Mouse (Mus musculus) brain, adult 2 months (tissue): Measurements from ENCODE around the gene Medag.
A peak's percentile ranks its signal among the peaks of the same experiment; 100 is the strongest.

Source experiments
- DNase-seq: peaks from one replicate; pipeline ENCODE4 v3.0.0; 2011; ENCODE audit warnings: low read depth, low spot score

Medag gene

DNA sequence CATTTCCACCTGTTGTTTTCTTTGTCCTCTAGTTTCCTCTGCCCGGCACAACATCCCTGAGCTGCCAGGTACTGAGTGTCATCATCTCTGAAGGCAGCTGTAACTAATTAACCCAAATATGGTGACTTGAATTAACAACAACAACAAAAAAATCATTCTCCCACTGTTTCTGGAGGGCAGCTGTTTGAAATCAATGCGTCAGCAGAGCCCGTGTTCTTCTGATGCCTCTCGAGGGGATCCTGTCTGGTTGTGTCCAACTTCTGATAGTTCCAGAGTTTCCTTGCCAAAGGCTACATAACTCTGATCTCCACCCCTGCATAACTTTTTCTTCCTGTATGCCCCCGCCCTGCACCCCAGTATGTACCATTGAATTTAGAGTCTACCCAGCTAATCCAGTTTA, 28.9 kb upstream of the Medag start:
- DNase-seq = no peak

- no peak for DNase-seq
Observed at GRCm38 (mm10) chr5:149385228-149385961, 26.2 kb upstream of the Medag start.

DNA sequence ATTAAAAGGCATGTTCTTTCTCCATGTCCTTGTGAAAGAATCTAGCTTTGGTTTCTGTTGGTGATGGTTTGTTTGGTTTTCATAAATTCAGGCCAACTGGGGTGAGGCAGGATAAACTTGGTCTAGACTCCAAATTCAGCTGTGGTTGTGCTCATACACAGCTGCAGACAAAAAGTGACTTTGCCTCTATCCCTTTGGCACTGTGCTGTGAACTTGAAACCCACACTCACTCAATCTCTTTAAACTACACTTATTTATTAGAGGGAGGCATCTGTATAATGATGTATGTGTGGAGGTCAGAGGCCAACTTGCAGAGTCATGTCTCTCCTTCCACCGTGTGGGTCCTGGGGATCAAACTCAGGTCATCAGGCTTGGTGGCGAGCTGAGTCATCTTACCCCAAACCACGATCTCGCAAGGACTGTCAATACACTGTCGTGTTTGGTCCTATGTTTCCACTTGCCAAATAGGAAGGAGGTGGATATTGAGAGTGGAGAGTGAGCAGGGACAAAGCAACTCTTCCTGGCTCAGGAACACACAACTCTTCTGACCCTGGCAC, 25.2 kb upstream of the Medag start:
- no peak for DNase-seq

DNA sequence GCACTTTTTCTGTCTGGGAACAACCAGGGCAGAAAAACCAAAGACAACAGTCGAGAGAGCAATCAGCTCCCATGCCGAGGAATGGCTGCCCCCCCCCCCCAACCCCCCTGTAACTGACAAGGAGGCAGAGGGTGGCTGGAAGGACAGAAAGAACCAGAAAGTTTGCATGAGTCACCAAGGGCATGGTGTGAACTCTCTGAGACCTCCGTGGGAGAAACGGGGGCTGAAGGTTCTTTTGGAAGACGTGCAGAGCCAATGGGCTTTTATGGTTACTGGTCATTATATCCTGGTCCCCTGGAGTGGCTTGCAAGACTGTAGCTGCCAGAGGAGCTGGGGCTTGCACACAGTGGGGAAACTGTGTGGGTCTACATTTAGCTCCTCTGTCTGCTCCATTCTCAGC, 22.6 kb upstream of the Medag start:
- no peak for DNase-seq

GRCm38 (mm10) chr5:149389548-149390211, 21.9 kb upstream of the Medag start:
- DNase-seq = no peak

- DNase-seq = no peak
Observed at GRCm38 (mm10) chr5:149391574-149392375, 19.8 kb upstream of the Medag start.

DNA sequence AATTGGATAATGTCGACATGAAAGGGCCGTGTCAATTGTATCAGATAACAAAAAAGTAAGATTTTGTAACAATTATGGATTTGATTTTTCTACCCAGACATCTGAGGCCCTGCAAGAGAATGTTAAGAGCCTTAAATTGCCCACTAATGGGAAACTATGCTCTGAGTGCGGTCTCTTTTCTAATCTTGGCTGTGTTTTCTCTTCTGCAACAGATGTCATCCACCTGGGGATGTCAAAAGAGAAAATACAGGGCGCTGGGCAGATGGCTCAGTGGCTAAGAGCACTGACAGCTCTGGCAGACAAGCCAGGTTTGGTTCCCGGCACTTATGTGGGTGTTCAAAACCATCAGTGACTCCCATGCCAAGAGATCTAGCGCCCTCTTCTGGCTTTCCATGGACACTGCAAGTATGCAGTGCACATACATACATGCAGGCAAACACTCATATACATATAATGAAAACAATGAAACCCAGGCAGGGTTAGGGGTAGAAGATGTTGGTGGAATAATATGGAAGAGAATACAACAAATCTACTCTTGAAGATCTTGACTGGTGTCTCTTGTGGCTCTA, 19.0 kb upstream of the Medag start:
- DNase-seq = no peak

- DNase-seq = no peak
Observed at GRCm38 (mm10) chr5:149401446-149401975, 10.0 kb upstream of the Medag start.

DNA sequence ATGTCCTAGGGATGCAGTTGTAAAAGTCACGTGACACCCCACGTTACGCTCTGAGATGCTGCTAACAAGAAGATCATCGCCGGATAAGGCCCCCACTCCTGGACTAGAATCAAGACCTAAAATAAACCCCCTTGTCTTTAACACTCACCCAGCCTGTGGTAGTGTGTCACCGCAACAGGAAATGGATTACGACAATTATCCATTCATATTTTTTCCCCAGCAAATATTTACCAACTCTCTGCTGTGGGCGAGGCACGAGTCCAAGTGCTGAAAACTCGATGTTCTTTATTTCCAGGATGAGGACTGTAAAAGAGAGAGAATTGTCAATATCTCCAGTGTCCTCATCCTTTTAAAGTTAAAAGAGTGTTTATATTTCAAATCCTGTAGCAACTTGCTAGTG, 9.5 kb upstream of the Medag start:
- no peak for DNase-seq

DNA sequence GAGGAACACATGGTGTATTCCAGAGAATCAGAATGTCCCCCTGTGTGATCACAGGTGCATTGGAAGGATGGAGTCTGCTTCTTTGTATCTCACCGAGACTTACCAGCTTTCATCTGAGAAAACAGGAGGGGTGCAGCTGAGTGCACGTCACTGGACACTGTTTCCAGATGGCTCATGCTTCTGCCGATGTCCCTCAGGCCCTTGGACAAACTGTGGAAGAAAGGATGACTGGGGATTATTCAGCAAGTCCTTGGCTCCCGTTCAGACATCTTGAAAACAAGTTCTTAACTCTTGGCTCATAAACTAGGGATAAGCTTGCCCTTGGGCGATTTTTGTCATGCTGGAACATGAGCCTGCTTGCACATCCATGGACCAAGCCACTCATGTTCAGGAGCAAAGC, 8.2 kb upstream of the Medag start:
- DNase-seq = peak; percentile 58

GRCm38 (mm10) chr5:149404710-149405109, 6.8 kb upstream of the Medag start:
- DNase-seq = no peak

GRCm38 (mm10) chr5:149406791-149407276, 4.7 kb upstream of the Medag start:
- peak; percentile 89 for DNase-seq

GRCm38 (mm10) chr5:149409502-149409901, 2.0 kb upstream of the Medag start:
- no peak for DNase-seq

- peak; percentile 69 for DNase-seq
Observed at GRCm38 (mm10) chr5:149412194-149412575, 636 bp downstream of the Medag start.

DNA sequence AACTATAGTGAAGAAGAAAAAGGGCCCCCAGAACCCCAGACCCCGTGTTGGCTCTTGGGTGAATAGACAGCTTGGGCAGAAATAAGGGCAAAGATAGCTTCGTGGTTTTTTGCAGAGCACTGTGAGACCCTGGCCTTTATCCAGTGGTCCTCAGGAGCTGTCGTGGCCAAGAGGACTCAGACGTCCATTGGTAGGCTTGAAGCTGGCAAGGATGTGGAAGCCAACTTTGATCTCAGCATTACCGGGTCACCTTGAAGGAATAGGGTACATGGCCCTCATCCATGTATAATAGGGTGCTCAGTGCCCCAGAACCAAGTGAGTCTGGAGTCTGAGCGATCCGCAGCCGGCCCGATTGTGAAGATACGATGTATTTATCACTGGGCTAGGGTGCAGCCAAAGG, 1.1 kb downstream of the Medag start:
- DNase-seq = no peak

DNA sequence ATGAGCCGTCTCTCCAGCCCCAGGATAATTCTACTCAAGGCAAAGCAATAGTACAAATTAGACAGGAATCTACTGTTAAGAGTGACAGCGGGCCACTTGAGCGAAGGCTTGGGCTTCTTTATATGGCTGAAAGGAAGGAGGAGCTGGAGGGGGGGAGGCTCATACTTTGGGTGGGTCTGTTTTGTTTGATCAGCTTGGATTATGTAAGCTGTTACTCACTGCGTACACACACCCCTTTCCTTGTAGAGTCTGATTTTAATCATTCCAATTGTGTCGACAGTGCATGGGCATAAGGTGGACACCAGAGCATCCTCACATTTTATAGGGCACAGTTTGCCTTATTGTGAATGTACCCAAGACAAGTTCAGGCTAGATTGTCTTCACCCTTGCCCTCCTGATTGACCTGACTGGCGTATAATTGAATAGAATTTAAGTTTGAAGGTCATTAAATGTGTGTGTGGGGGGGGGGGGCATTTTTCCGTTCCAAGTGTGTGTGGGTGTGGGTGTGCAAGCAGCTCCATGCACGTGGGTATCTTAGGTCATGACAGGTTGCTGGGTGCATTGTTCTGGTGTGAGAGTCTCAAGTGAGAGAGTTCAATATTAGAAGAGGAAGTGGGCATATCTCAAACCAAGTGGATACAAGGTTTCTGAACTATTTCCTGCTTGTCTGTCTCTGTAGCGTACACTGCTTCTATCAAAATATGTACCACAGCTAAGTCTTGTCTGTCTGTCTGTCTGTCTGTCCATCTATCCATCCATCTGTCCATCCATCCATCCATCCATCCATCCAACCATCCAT, 3.0 kb downstream of the Medag start:
- DNase-seq = no peak

GRCm38 (mm10) chr5:149417381-149417780, 5.8 kb downstream of the Medag start:
- DNase-seq = no peak

GRCm38 (mm10) chr5:149426525-149426924, 15.0 kb downstream of the Medag start:
- DNase-seq = no peak

DNA sequence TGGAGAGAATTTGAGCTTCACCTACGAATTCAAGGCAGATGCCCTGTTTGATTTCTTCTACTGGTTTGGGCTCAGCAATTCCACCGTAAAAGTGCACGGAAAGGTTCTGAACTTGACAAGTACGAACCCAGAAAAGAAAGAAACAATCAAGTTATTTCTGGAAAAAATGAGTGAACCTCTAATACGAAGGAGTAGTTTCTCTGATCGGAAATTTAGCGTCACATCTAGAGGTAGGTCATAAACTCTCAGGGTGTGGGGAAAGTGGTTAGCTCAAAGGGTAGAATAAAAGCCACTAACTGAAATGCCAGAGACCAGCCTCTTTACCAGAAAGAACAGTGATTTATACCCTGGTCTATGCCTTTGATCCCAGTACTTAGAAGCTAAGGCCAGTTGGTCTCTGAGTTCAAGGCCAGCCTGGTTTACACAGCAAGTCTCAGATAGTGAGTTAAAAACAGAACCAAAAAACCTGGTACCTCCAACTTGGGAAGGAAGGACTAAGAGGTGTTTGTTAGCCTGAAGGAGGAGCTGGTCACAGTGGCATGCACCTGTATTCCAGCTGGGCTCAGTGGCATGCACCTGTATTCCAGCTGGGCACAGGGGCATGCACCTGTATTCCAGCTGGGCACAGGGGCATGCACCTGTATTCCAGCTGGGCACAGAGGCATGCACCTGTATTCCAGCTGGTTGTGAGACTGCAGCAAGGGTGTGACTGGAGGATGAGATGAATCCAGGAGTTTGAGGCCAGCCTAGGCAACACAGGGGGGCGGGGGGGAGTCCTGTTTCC, 15.9 kb downstream of the Medag start:
- no peak for DNase-seq

DNA sequence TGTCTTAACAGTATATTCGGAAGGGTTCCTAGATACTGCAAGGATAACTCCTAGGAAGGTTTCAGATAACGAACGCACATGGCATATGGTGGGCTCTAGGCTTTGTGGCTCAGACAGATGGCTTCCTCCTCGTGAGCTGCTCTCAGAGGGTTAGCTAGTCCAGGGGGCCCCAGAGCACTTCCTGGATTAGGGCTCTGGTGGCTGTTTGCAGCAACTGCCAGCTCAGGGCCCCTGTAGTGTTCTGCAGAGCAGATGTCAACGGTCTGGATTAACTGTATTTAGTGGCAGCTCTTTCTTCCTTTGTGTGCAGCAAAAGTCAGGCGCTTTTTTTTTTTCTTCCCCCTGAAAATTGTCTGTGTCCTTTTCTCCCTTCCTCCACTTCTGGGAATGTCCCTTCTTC, 16.8 kb downstream of the Medag start:
- no peak for DNase-seq
